In the genomic region with DNA sequence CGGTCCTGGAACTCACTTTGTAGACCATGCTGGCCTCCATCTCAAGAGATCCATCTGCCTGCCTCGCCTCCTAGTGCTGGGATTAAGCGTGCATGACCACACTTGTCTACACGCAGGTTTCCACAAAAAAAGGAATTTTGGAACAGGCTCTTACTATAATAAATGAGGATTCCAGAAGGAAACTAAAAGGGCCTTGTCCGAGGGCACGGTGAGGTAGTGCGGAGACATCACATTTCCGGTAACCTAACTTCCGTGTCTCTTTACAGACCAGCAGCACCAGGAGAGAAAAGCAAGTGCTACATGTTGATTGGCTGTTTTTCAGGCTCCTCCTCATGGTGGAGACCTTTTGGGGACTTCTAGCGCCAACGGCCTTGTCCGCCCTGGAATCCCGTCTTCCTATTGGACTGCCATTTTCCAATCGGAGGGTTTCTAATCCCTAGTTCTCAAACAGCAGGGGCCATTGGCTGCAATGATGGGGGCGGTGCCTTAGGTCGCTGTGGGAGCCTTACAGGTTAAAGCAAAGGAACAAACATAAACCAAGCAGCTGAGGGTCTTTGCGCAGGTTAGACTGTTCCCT, we compare ENCODE assay signal across 8 mouse cellular contexts. TPM values are rescaled to one million over a fixed set of nuclear protein-coding genes. Genes with fewer than 3 reads are reported as not detected.
A peak's percentile ranks its signal among the peaks of the same experiment; 100 is the strongest.
DNase-seq lines count a peak whose midpoint lies in the region; ATAC-seq lines count a peak whose summit lies in the region.

A gene (plus strand): TSS at position 446 of the 577 bp plus-strand sequence.

- H3K27me3 ChIP-seq in heart, embryonic 13.5 days (replicated peaks): no peaks in the 10 kb centered on the region
- H3K27me3 ChIP-seq in liver, embryonic 12.5 days (replicated peaks): no peaks in the 10 kb centered on the region
- H3K27me3 ChIP-seq in stomach, embryonic 15.5 days (replicated peaks): no peaks in the 10 kb centered on the region

- H3K9ac ChIP-seq in heart, embryonic 13.5 days: peak within 1 kb of the TSS; percentile 95
- H3K9ac ChIP-seq in liver, embryonic 12.5 days: peak within 1 kb of the TSS; percentile 81
- peak within 1 kb of the TSS; percentile 76 for H3K9ac ChIP-seq in stomach, embryonic 15.5 days

- DNase-seq in fat pad, adult 2 months (ENCODE audit: extremely low read depth, low read depth, low spot score): peak; percentile 97
- peak; percentile 93 for DNase-seq in kidney, postnatal 10 days
- peak; percentile 93 for DNase-seq in natural killer cell, adult 2 months (ENCODE audit: low spot score in 2 of 2)

- peak within 1 kb of the TSS; percentile 66 for H3K4me3 ChIP-seq in brown adipose tissue, adult 24 weeks (ENCODE audit: insufficient read depth, low read depth, low read length)
- peak within 1 kb of the TSS; percentile 83 for H3K4me3 ChIP-seq in heart, embryonic 13.5 days
- H3K4me3 ChIP-seq in liver, embryonic 12.5 days: peak within 1 kb of the TSS; percentile 75
- peak within 1 kb of the TSS; percentile 82 for H3K4me3 ChIP-seq in stomach, embryonic 15.5 days (replicated peaks)

- peak within 1 kb of the TSS; percentile 12 for H3K27ac ChIP-seq in brown adipose tissue, adult 24 weeks (replicated peaks; ENCODE audit: low read depth, low read length)
- peak within 1 kb of the TSS; percentile 68 for H3K27ac ChIP-seq in heart, embryonic 13.5 days (replicated peaks)
- peak within 1 kb of the TSS; percentile 75 for H3K27ac ChIP-seq in liver, embryonic 12.5 days
- peak within 1 kb of the TSS; percentile 81 for H3K27ac ChIP-seq in stomach, embryonic 15.5 days

- peak within 1 kb of the TSS; percentile 81 for H3K4me2 ChIP-seq in heart, embryonic 13.5 days
- peak within 1 kb of the TSS; percentile 85 for H3K4me2 ChIP-seq in liver, embryonic 12.5 days
- peak within 1 kb of the TSS; percentile 93 for H3K4me2 ChIP-seq in stomach, embryonic 15.5 days

- H3K4me1 ChIP-seq in brown adipose tissue, adult 24 weeks (ENCODE audit: control insufficient read depth, insufficient read depth, insufficient read length, low read length): peaks cover 2% of the 10 kb centered on the region; the same call in 1 of the 2 replicates
- peaks cover 25% of the 10 kb centered on the region for H3K4me1 ChIP-seq in heart, embryonic 13.5 days
- H3K4me1 ChIP-seq in liver, embryonic 12.5 days: peaks cover 26% of the 10 kb centered on the region
- peaks cover 10% of the 10 kb centered on the region; the same call in 1 of the 2 replicates for H3K4me1 ChIP-seq in stomach, embryonic 15.5 days

- under 1% methylated on average over 17 of the region's 17 CpGs for WGBS in heart, embryonic 13.5 days
- whole genome bisulfite sequencing in liver, embryonic 12.5 days (ENCODE audit: insufficient replicate concordance): under 1% methylated on average over 17 of the region's 17 CpGs
- WGBS in stomach, embryonic 15.5 days: under 1% methylated on average over 17 of the region's 17 CpGs

- no peaks in the 10 kb centered on the region for H3K9me3 ChIP-seq in heart, embryonic 13.5 days
- no peaks in the 10 kb centered on the region for H3K9me3 ChIP-seq in liver, embryonic 12.5 days (replicated peaks)
- no peaks in the 10 kb centered on the region for H3K9me3 ChIP-seq in stomach, embryonic 15.5 days

- peak; percentile 100 for ATAC-seq in CD4-positive, CD25-positive, alpha-beta regulatory T cell, adult 4 months
- ATAC-seq in heart, embryonic 13.5 days (ENCODE audit: extremely low read depth, insufficient number of reproducible peaks, low FRiP score, low TSS enrichment): peak; percentile 91
- ATAC-seq in liver, embryonic 12.5 days: peak; percentile 97
- peak; percentile 99 for ATAC-seq in stomach, embryonic 15.5 days (ENCODE audit: insufficient read depth, low FRiP score, low read depth)

- H3K36me3 ChIP-seq in heart, embryonic 13.5 days: peaks cover 35% of the 10 kb centered on the region
- H3K36me3 ChIP-seq in liver, embryonic 12.5 days: peaks cover 25% of the 10 kb centered on the region
- peaks cover 12% of the 10 kb centered on the region; the same call in 1 of the 2 replicates for H3K36me3 ChIP-seq in stomach, embryonic 15.5 days

RNA-seq across cellular contexts. Expression of the gene that starts here (rescaled TPM):
- polyA plus RNA-seq in CD4-positive, CD25-positive, alpha-beta regulatory T cell, adult 4 months (2017; shearing (Covaris generic)): 100 to 1,000 TPM; 109 to 138 TPM
- polyA plus RNA-seq in brown adipose tissue, adult 24 weeks (2012; ENCODE audit: insufficient read depth, insufficient read length, missing spikeins): 15.9 and 17.1 TPM in 2 replicates
- 30.2 and 34.3 TPM in 2 replicates for polyA plus RNA-seq in heart, embryonic 13.5 days (2015; fragmentation: Nextera tagmentation; extraction: Ambion mirVana)
- polyA plus RNA-seq in liver, embryonic 12.5 days (2016; fragmentation: Nextera tagmentation; extraction: Ambion mirVana): 23.1 and 26.7 TPM in 2 replicates
- polyA plus RNA-seq in stomach, embryonic 15.5 days (2015; fragmentation: Nextera tagmentation; extraction: Ambion mirVana): 37.1 and 37.5 TPM in 2 replicates

Comparison
In these comparisons a context has a peak if more than half of its experiments do, and no peak if none do; other contexts are left out.
1. Peak in every context shown above with its lines: DNase-seq, ATAC-seq, H3K4me3 ChIP-seq and H3K27ac ChIP-seq.
2. H3K27ac ChIP-seq: peak in every context shown above with its lines; median percentile 81 in stomach, embryonic 15.5 days; 75 in liver, embryonic 12.5 days; 68 in heart, embryonic 13.5 days; 12 in brown adipose tissue, adult 24 weeks.